Mouse (Mus musculus) frontal cortex, postnatal 10 days (tissue): ENCODE measurements at regions not wholly inside any gene's neighbourhood (a gene's known extent, or its start where the extent isn't known, plus 50 kb on each side); places are given as distances from the start of the nearest gene placed in this dataset.

Experiments used
- DNase-seq, 2 experiments: peaks; one replicate each; pipeline ENCODE4 v3.0.0; 2022; ENCODE audit warnings: low spot score in 2 of 2, mixed read lengths in 1 of 2

GRCm38 (mm10) chr15:52095629-52096190, 1789.0 kb upstream of the Gm7489 start:
- DNase-seq, result no peak

DNA sequence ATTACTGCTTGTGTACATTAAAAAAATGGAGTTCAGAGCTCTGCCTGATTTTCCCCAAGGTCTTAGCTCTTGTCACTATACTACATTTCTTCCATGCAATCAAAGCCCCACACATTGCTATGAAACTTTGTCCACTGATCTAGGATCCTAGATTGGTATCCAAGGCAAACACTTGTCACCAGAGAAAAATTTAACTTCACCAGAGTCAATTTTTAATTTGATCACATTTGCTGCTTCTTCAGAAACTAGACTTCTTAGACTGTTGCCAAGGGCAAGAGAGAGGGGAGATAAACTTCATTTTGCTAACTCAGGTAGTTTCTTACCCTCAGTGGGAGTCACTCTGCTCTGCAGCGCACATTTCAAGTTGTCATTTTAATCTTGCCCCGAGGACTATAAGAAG, 1775.9 kb upstream of the Gm7489 start:
- DNase-seq, result no peak

DNA sequence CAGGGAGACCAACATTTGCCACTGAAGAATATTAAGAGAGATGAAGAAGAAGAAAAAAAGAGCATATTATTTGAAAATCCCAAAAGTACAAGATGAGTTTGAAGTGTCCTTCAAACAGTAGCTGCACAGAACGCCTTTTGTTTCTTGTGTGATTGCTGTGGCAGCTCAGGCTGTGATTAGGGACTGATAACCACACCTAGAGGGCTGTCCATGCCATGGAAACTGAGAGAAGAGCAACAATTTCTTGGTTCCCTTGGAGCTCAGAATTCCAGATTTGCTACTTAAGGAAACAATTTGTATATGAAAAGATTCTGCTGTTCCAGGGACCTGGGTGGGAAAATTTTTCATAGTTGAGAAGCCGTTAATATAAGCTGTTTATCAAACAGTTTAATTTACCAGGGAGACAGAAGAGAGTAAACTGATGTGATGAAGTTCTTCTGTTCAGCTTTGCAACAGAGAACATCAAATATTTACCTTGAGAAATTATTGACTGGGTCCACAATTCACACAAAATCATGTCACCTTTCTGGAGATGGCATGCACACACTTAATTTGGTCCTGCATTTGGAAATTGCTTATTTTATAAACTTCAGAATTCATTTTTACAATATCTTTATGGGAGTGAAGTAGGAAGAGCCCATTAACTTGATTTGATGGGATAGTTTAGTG, 1770.2 kb upstream of the Gm7489 start:
- DNase-seq, result no peak

DNA sequence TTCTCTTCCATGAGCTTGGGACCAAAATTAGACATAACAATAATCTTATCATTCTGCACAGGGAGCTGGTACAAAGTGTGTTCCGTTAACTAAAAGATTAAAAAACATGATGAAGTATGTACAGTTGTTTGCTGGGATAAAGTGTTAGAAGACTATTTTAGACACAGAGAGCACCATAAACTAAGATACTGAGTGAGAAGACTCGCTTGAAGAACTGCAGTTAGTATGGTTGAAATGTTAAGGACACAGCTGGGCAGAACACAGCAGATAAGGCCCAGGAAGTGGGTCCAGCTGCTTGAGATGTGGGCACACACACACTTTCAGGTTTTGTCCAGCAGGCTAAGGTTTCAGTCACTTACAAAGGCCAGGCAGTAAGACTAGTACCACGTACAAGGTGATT, 1748.0 kb upstream of the Gm7489 start:
- no peak for DNase-seq

- DNase-seq, result no peak
These were observed 1731.3 kb upstream of the Gm7489 start for GRCm38 (mm10) chr15:52153421-52153820.

GRCm38 (mm10) chr15:52155784-52156183, 1728.9 kb upstream of the Gm7489 start:
- DNase-seq, result no peak

DNA sequence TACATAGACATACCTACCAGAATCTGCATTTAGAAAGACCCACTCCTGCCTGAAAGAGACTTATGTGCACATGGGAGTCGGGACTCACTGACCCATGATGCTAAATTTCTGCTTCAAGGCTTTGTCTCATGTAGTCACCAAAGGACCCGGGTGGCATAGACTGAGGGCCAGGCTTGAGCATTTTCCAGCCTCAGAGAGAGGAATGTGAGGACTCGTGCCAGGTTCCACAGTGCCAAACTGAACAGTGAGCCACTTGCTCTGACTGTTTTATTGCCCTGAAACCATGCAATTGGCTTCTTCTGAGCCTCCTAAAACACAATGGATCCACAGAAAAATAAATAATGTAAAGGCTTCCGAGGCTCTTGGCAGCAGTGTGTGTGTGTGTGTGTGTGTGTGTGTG, 1727.9 kb upstream of the Gm7489 start:
- no peak for DNase-seq

- DNase-seq, result peak; percentile 63 to 81
These were observed 1724.3 kb upstream of the Gm7489 start for GRCm38 (mm10) chr15:52160181-52161088.

GRCm38 (mm10) chr15:52161089-52161442, 1723.6 kb upstream of the Gm7489 start:
- DNase-seq, result peak in 1 of 2 experiments; percentile 12

- peak in 1 of 2 experiments; percentile 14 for DNase-seq
These were observed 1723.0 kb upstream of the Gm7489 start for GRCm38 (mm10) chr15:52161568-52162316.

GRCm38 (mm10) chr15:52166144-52166543, 1718.6 kb upstream of the Gm7489 start:
- no peak for DNase-seq

- no peak for DNase-seq
These were observed 1717.9 kb upstream of the Gm7489 start for GRCm38 (mm10) chr15:52166595-52167443.

DNA sequence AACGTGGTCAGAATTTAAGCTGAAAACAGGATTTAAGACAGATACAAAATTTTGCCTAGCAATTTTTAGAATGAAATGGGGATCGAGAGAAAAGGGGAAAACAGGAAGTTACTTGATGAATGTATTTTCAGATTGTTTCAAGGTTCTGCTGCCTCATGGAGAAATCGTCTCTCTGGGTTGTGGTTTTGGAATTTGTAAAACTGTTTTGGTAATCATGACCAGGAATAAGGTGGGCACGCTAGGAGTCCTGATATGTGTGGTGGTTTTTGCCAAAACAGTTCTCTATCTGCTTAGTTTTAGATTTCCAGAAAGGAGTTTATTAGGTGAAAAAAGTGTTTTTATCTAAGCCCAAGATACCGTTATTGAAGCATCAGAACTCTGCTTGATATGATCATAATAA, 1716.9 kb upstream of the Gm7489 start:
- DNase-seq, result no peak

DNA sequence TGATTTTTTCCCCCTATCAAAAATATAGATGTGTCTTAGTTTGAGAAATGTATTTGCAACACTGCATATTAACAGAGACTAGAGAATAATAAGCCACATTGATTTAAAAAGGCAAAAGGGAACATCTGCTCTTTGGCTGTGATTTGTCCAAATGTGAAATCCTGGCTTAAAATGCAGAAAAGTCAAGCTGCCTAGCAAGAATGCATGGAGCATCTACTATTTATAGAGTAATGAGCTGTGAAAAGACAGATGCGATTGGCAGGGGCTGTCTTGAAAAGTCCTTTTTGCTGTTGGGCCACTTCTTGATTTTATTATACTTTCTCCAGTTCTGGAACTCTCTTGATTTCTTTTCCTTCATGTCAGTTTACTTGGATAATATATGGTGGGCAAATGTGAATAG, 1707.8 kb upstream of the Gm7489 start:
- DNase-seq, result no peak

- DNase-seq, result no peak
These were observed 1706.0 kb upstream of the Gm7489 start for GRCm38 (mm10) chr15:52178668-52179067.

DNA sequence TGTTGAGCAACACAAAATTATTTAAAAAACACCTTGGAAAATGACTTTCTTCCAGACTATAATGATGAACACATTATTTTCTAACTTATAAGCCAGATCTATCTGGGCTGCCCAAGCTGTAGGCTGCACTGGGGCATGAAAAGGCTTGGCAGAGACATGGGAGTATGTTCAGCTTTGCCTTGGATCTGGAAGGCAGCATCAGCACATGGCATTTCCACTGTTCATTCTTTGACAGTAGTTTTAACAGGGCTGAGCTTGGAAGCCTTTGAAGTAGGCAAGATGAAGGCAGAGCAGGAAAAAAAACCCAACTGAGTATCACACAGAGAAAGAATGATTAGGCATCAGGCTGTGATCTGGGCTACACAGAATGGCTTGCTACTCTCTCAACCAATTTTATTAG, 1705.3 kb upstream of the Gm7489 start:
- no peak for DNase-seq

DNA sequence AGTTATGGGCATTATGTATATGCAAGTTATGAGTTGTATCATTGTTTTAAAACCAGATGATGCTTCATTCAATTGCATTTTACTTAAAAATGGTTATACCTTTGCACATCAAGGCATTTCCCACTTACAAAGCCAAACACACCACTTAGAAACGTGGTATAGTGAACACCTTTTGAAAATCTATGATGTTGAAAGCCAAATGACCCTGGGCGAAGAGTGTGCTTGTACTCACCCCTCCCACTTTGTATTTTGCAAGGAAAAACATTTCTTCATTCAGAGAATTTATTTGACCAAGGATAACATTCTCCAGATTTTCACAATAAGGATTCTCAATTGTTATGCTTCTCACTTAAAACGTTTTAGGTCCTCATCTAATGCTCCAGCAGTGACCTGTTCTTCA, 1693.5 kb upstream of the Gm7489 start:
- DNase-seq, result no peak

DNA sequence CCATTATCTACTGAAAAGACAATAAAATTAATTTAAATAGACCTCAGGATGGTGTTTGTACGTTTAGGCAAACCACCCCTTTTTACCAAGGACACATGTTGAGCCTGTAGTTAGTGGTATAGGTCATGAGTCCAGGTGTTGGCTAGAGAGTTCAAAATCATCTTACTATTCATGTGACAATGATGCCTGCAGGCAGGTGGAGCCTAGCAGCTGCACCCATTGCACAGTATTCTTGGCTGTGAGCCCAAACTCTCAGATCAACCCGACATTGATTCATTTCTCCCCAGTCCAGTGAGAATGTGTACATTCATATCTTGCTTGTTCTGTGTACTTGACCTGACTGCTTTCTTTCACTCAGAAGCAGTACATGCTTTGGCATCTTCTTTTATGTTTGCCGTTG, 1677.4 kb upstream of the Gm7489 start:
- DNase-seq, result no peak

GRCm38 (mm10) chr15:52232442-52232841, 1652.3 kb upstream of the Gm7489 start:
- DNase-seq, result no peak

GRCm38 (mm10) chr15:52236220-52236619, 1648.5 kb upstream of the Gm7489 start:
- DNase-seq, result no peak

GRCm38 (mm10) chr15:52242890-52243289, 1641.8 kb upstream of the Gm7489 start:
- no peak for DNase-seq
